Mouse (Mus musculus): ENCODE measurements around the gene Slc5a9. TPM values are rescaled to one million over a fixed set of nuclear protein-coding genes. Genes with fewer than 3 reads are reported as not detected.

The Slc5a9 gene
- polyA plus RNA-seq (2017; shearing (Covaris generic)) = not detected

GRCm38 (mm10) chr4:111902775-111903174, at the start of gene Slc5a9:
Gene Slc5a9, minus strand, starts transcription at chr4:111902918.

GRCm38 (mm10) chr4:111919092-111919491, 16.4 kb upstream of the Slc5a9 start, which contains the start of gene Skint8:
Gene Skint8, plus strand, starts transcription at chr4:111919392.

Other genes starting within 250 kb of the Slc5a9 start
- 39.4 TPM for gene Spata6, start 182.9 kb downstream of the Slc5a9 start, polyA plus RNA-seq (2017; shearing (Covaris generic))
- not detected for gene Skint8, start 16.5 kb upstream of the Slc5a9 start, polyA plus RNA-seq (2017; shearing (Covaris generic))
- not detected for gene Skint7, start 70.0 kb upstream of the Slc5a9 start, polyA plus RNA-seq (2017; shearing (Covaris generic))
- gene Skint1, start 103.4 kb upstream of the Slc5a9 start, polyA plus RNA-seq (2017; shearing (Covaris generic)) = 0.59 TPM
- gene Skint4, start 169.1 kb upstream of the Slc5a9 start, polyA plus RNA-seq (2017; shearing (Covaris generic)) = not detected

Data from effector memory CD4-positive, alpha-beta T cell, adult 7 months (primary cell).